Mouse (Mus musculus): ENCODE results near the gene Otud7a.

The Otud7a gene

GRCm38 (mm10) chr7:63687056-63687455, 242.5 kb downstream of the Otud7a start:
- DNase-seq (ENCODE audit: low spot score in 2 of 2): no peak

- DNase-seq (ENCODE audit: low spot score in 2 of 2): no peak
These were observed 253.4 kb downstream of the Otud7a start for GRCm38 (mm10) chr7:63697921-63698320.

- peak; percentile 18 to 44 for DNase-seq (ENCODE audit: low spot score in 2 of 2)
These were observed 273.4 kb downstream of the Otud7a start for GRCm38 (mm10) chr7:63717903-63718302.

- DNase-seq (ENCODE audit: low spot score in 2 of 2): no peak
These were observed 274.8 kb downstream of the Otud7a start for GRCm38 (mm10) chr7:63719183-63719944.

GRCm38 (mm10) chr7:63720682-63721081, 276.1 kb downstream of the Otud7a start:
- no peak for DNase-seq (ENCODE audit: low spot score in 2 of 2)

- no peak for DNase-seq (ENCODE audit: low spot score in 2 of 2)
These were observed 280.6 kb downstream of the Otud7a start for GRCm38 (mm10) chr7:63725040-63725729.

- no peak for DNase-seq (ENCODE audit: low spot score in 2 of 2)
These were observed 285.1 kb downstream of the Otud7a start for GRCm38 (mm10) chr7:63729605-63730004.

GRCm38 (mm10) chr7:63730012-63730411, 285.5 kb downstream of the Otud7a start:
- no peak for DNase-seq (ENCODE audit: low spot score in 2 of 2)

GRCm38 (mm10) chr7:63737725-63738124, 293.2 kb downstream of the Otud7a start:
- no peak for DNase-seq (ENCODE audit: low spot score in 2 of 2)

GRCm38 (mm10) chr7:63738142-63738541, 293.6 kb downstream of the Otud7a start:
- DNase-seq (ENCODE audit: low spot score in 2 of 2): no peak

- DNase-seq (ENCODE audit: low spot score in 2 of 2): no peak
These were observed 298.6 kb downstream of the Otud7a start for GRCm38 (mm10) chr7:63743116-63743515.

- DNase-seq (ENCODE audit: low spot score in 2 of 2): peak in 1 of 2 experiments; percentile 59
These were observed 307.5 kb downstream of the Otud7a start for GRCm38 (mm10) chr7:63752081-63752480.

GRCm38 (mm10) chr7:63753274-63753751, 308.8 kb downstream of the Otud7a start:
- peak in 1 of 2 experiments; percentile 60 for DNase-seq (ENCODE audit: low spot score in 2 of 2)

- peak; percentile 74 to 77 for DNase-seq (ENCODE audit: low spot score in 2 of 2)
These were observed 310.3 kb downstream of the Otud7a start for GRCm38 (mm10) chr7:63754573-63755475.

- DNase-seq (ENCODE audit: low spot score in 2 of 2): peak; percentile 86 to 88
These were observed 311.0 kb downstream of the Otud7a start for GRCm38 (mm10) chr7:63755476-63755948.

- peak in 1 of 2 experiments; percentile 45 for DNase-seq (ENCODE audit: low spot score in 2 of 2)
These were observed 312.7 kb downstream of the Otud7a start for GRCm38 (mm10) chr7:63757136-63757677.

GRCm38 (mm10) chr7:63757678-63758239, 313.2 kb downstream of the Otud7a start:
- no peak for DNase-seq (ENCODE audit: low spot score in 2 of 2)

- DNase-seq (ENCODE audit: low spot score in 2 of 2): peak; percentile 52 to 57
These were observed 313.8 kb downstream of the Otud7a start for GRCm38 (mm10) chr7:63758240-63758826.

GRCm38 (mm10) chr7:63759606-63760005, 315.1 kb downstream of the Otud7a start:
- DNase-seq (ENCODE audit: low spot score in 2 of 2): peak in 1 of 2 experiments; percentile 35

GRCm38 (mm10) chr7:63762529-63762928, 318.0 kb downstream of the Otud7a start:
- DNase-seq (ENCODE audit: low spot score in 2 of 2): peak in 1 of 2 experiments; percentile 19
